Mouse (Mus musculus) lung, embryonic 14.5 days (tissue): Measurements from ENCODE around the gene Nbr1. TPM values are rescaled to one million over a fixed set of nuclear protein-coding genes. Genes with fewer than 3 reads are reported as not detected.
"Not testable (repeated sequence)": the region's sequence is repeated elsewhere in the genome, so short reads cannot be mapped to it uniquely, and the experiment has no call there.

Experiments used
- ATAC-seq: fragments of 200-750 bp; cut with Nextera tagmentation; 2 replicates; pipeline ENCODE4 v1.8.0; 2017; ENCODE audit warnings: mild to moderate bottlenecking, moderate TSS enrichment, moderate library complexity; ENCODE audit not compliant: insufficient read depth
- DNase-seq: peaks from one replicate; pipeline ENCODE4 v3.0.0-alpha.2; 2015
- H3K27ac ChIP-seq: fragments of 300-500 bp; sonication (generic); 2 replicates; pipeline ENCODE4 v1.5.1; 2014; ENCODE audit warnings: low read depth, mild to moderate bottlenecking, moderate library complexity
- H3K27me3 ChIP-seq: fragments of 300-500 bp; sonication (generic); 2 replicates; pipeline ENCODE4 v1.6.1; 2014; ENCODE audit warnings: low read length, control low read depth; ENCODE audit not compliant: insufficient read depth
- H3K36me3 ChIP-seq: fragments of 300-500 bp; sonication (generic); 2 replicates; pipeline ENCODE4 v1.6.1; 2014; ENCODE audit warnings: control low read depth; ENCODE audit not compliant: insufficient read depth
- H3K4me1 ChIP-seq: fragments of 300-500 bp; sonication (generic); 2 replicates; pipeline ENCODE4 v1.6.1; 2014; ENCODE audit warnings: antibody characterized with exemption, control low read depth; ENCODE audit not compliant: insufficient read depth
- H3K4me2 ChIP-seq: fragments of 300-500 bp; sonication (generic); 2 replicates; pipeline ENCODE4 v1.6.1; 2014; ENCODE audit warnings: mild to moderate bottlenecking
- H3K4me3 ChIP-seq: fragments of 300-500 bp; sonication (generic); 2 replicates; pipeline ENCODE4 v1.5.1; 2014; ENCODE audit warnings: low read depth, low read length
- H3K9ac ChIP-seq: fragments of 300-500 bp; sonication (generic); 2 replicates; pipeline ENCODE4 v1.6.1; 2014
- H3K9me3 ChIP-seq: fragments of 300-500 bp; sonication (generic); 2 replicates; pipeline ENCODE4 v1.6.1; 2016; ENCODE audit warnings: low read depth, low read length, control low read depth
- CTCF ChIP-seq: IDR thresholded peaks from 2 replicates; pipeline ENCODE4 v1.5.1; 2016; ENCODE audit warnings: antibody characterized with exemption, low read depth
- WGBS: fragments of 180-500 bp; shearing (Covaris S2); extraction: QIAGEN DNeasy Blood & Tissue Kit; methylation state at CpG from one replicate; pipeline ENCODE4 v1.1.7; 2014; 5-methylcytosine and 5-hydroxymethylcytosine counted together
- polyA plus RNA-seq: library from polyadenylated mRNA; unstranded; fragments of >200 nt; fragmentation: Nextera tagmentation; extraction: Ambion mirVana; gene quantifications from 2 replicates; pipeline ENCODE4 v1.2.1, GENCODE M21; 2014

Gene Nbr1
- polyA plus RNA-seq, 1 experiment from 2014 or later = 59.2 TPM

DNA sequence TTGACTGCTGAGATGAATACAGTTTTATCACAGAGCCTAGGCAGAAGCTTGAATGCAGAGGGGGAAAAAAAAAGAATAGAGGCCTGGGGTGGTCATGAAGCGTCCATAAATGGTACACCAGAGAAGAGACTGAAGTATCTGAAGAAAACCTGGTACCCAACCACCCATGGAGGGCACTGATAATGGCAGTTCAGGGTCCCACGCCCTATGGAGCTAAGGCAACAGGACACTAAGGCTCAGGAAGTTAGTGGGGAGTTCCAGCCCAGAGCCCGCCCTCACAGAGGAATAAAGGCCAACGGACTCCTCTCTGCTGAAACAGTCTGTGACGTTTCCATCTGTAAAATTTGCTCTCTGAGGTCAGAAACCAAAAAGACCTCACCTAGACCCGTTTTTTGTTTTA is 63.4 kb downstream of the Nbr1 start:
- H3K36me3 ChIP-seq = no peaks in the 10 kb centered on the region
- H3K4me3 ChIP-seq = no peak overlapping the region
- no peaks in the 10 kb centered on the region for H3K27me3 ChIP-seq
- H3K9ac ChIP-seq = no peak overlapping the region
- ATAC-seq = no peak
- H3K4me1 ChIP-seq = no peaks in the 10 kb centered on the region; the same call in 1 of the 2 replicates
- H3K27ac ChIP-seq = no peak overlapping the region
- no peak overlapping the region for H3K4me2 ChIP-seq
- no peak for DNase-seq
- TF ChIP-seq CTCF = no peak
- 60% methylated on average over 6 of the region's 6 CpGs for WGBS
- H3K9me3 ChIP-seq = no peaks in the 10 kb centered on the region

DNA sequence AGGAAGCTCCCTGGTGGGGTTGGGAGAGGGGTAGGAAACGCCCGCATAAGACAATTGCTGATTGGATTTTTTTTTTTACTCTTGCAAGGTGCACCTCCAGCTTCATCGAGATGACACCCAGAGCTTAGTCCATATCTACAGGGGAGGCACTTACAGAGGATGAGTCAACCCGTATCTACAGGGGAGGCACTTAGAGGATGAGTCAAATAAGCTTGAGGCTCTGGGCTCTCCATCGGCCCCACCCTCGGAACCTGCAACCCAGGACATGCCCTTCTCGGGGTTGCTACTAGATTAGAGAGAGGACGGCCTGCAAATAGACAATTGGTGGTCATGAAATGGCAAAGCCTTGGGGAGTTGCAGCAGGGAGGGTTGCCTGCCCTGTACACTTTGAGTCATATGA is 64.2 kb downstream of the Nbr1 start:
- H3K9me3 ChIP-seq = no peaks in the 10 kb centered on the region
- WGBS = 84% methylated on average over 8 of the region's 8 CpGs
- H3K36me3 ChIP-seq = no peaks in the 10 kb centered on the region
- H3K9ac ChIP-seq = no peak overlapping the region
- no peak for DNase-seq
- no peak overlapping the region for H3K4me2 ChIP-seq
- no peak for TF ChIP-seq CTCF
- no peak for ATAC-seq
- H3K4me1 ChIP-seq = no peaks in the 10 kb centered on the region; the same call in 1 of the 2 replicates
- H3K4me3 ChIP-seq = no peak overlapping the region
- no peak overlapping the region for H3K27ac ChIP-seq
- no peaks in the 10 kb centered on the region for H3K27me3 ChIP-seq

- peak overlapping the region; percentile 37 for H3K4me2 ChIP-seq
- H3K9me3 ChIP-seq = no peaks in the 10 kb centered on the region
- H3K4me1 ChIP-seq = no peaks in the 10 kb centered on the region; the same call in 1 of the 2 replicates
- peak overlapping the region; percentile 8; the same call in 1 of the 2 replicates for H3K27ac ChIP-seq
- no peaks in the 10 kb centered on the region for H3K27me3 ChIP-seq
- no peak overlapping the region for H3K9ac ChIP-seq
- no peak for TF ChIP-seq CTCF
- DNase-seq (peak; percentile 9), ATAC-seq (peak; percentile 44; the same call in 1 of the 2 replicates)
- H3K36me3 ChIP-seq = no peaks in the 10 kb centered on the region
- no peak overlapping the region for H3K4me3 ChIP-seq
- WGBS = 22% methylated on average over 18 of the region's 18 CpGs
Observed at GRCm38 (mm10) chr11:101616948-101617767, 65.2 kb downstream of the Nbr1 start.

DNA sequence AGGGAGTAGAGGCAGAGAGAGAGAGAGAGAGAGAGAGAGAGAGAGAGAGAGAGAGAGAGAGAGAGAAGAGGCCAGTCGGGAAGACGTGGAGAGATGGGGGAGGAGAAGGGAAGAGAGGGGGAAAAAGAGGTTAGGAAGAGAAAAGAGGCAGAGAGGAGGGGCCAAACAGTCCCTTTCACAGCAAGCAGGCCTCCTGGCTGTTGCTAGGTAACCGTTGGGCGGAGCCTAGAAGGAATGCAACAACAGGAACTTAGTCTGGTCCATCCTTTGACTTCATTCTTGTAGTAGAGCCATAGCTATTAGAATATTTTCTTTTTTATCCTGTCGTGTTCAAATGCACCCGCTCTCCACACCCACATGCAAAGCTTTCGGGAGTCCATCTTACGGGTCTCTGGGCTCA is 65.9 kb downstream of the Nbr1 start:
- H3K36me3 ChIP-seq = no peaks in the 10 kb centered on the region
- ATAC-seq = peak; percentile 56; the same call in 1 of the 2 replicates
- no peaks in the 10 kb centered on the region; the same call in 1 of the 2 replicates for H3K4me1 ChIP-seq
- H3K27me3 ChIP-seq = no peaks in the 10 kb centered on the region
- no peak overlapping the region for H3K4me3 ChIP-seq
- H3K9me3 ChIP-seq = no peaks in the 10 kb centered on the region
- H3K9ac ChIP-seq = no peak overlapping the region
- peak overlapping the region; percentile 37 for H3K4me2 ChIP-seq
- H3K27ac ChIP-seq = no peak overlapping the region
- DNase-seq = peak; percentile 84
- WGBS = 17% methylated on average over 7 of the region's 8 CpGs
- TF ChIP-seq CTCF = no peak

- DNase-seq (no peak), ATAC-seq (no peak)
- Histone ChIP-seq H3K27me3 (no peaks in the 10 kb centered on the region), H3K9ac (no peak overlapping the region), H3K4me2 (no peak overlapping the region; the same call in 1 of the 2 replicates), H3K4me1 (no peaks in the 10 kb centered on the region; the same call in 1 of the 2 replicates), H3K9me3 (no peaks in the 10 kb centered on the region), H3K4me3 (no peak overlapping the region), H3K36me3 (no peaks in the 10 kb centered on the region), H3K27ac (no peak overlapping the region)
- no peak for TF ChIP-seq CTCF
- WGBS = 88% methylated on average over 3 of the region's 3 CpGs
Observed at GRCm38 (mm10) chr11:101618596-101618995, 66.6 kb downstream of the Nbr1 start.

DNA sequence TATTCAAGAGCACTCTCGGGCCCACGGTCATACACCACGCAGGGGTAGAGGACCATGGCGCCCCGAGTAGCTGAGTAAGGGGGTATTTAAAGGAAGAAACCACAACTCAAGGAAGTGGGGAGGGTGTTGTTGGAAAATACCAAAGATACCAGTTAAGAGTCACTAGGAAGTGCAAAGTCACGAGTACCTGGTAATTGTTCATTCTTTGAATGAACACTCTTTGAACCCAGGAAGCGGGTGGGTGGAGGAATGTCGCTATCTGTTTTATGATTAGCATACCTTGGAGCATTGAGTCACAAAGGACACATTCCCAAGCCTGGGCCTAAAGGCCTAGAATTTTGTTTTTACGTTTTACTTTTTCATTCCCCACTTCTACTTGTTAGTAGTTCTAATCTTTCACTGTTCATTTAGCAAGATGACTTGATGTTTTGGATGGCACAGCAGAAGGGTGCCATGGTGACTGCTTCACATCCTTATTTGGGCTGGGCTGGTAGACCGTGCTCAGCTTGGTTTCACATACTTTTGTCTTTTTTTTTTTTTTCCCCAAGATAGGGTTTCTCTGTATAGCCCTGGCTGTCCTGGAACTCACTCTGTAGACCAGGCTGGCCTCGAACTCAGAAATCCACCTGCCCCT is 68.2 kb downstream of the Nbr1 start:
- WGBS = 74% methylated on average over 11 of the region's 11 CpGs

GRCm38 (mm10) chr11:101626649-101626994 is 74.7 kb downstream of the Nbr1 start:
- TF ChIP-seq CTCF = no peak
- peak overlapping the region; percentile 42 for H3K4me3 ChIP-seq
- H3K36me3 ChIP-seq = no peaks in the 10 kb centered on the region
- H3K9ac ChIP-seq = peak overlapping the region; percentile 59
- no peaks in the 10 kb centered on the region for H3K9me3 ChIP-seq
- DNase-seq = no peak
- peak overlapping the region; percentile 98 for H3K27ac ChIP-seq
- no peaks in the 10 kb centered on the region for H3K27me3 ChIP-seq
- H3K4me1 ChIP-seq = no peaks in the 10 kb centered on the region
- ATAC-seq = no peak; the same call in 1 of the 2 replicates
- H3K4me2 ChIP-seq = peak overlapping the region; percentile 85
- 3% methylated on average over 8 of the region's 8 CpGs for WGBS

More for the DNA sequence above, 68.2 kb downstream of the Nbr1 start:
- not testable (repeated sequence) for DNase-seq, H3K9me3 ChIP-seq, H3K4me3 ChIP-seq, H3K4me1 ChIP-seq, H3K4me2 ChIP-seq, ATAC-seq, H3K36me3 ChIP-seq, H3K27me3 ChIP-seq, H3K27ac ChIP-seq, H3K9ac ChIP-seq
